Mouse (Mus musculus): ENCODE measurements around the gene Zfp874a.
A peak's percentile ranks its signal among the peaks of the same experiment; 100 is the strongest.

Zfp874a gene

DNA sequence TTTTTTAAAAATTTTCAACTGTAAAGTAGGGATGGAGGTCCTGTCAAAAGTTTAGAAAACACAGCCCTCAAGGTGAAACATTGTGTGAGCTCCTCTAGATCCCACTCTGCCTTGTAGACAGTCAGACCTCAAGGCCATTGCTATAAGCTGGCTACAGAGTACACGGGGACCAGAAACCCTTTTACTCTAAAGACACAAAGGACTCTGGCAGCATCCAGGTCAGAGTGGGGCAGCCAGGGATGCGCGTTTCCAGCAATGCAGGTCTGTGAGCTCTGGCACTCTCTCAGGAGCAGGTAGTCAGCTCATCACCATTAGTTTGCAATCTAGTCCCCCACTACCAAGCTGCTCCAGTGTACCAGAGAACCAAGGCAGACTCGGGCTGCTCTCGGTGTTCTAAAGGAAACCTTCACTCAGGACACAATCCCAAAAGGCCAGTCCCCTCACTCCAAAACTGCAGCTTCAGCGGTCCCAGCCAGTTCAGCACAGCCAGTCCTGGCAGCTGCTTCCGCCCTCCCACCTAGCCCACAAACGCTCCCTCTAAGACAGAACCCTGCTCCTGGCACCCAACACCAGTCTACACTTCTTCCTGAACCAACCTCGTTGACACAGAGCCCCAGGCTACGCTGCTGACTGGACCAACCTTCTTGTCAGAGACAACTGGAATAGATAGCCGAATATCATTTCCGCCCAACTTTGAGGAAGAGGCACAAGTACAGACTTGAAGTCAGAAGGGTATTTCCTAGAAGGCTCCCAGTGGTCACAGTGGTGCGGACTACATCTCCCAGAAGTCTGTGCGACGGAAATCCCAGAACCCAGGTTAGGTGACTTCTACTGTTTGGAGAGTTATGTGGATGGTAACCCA, 76.1 kb downstream of the Zfp874a start, which contains the start of the genes Gm28041 and Zfp456:
Gene Gm28041, minus strand, starts transcription at position 684 of the 862 bp plus-strand sequence.
Gene Zfp456, minus strand, starts transcription at position 761 of the 862 bp plus-strand sequence.
- peak; percentile 65 to 80 for DNase-seq

Measured in thymus, adult 18-20 months (tissue).